Mouse (Mus musculus) erythroblast, embryonic 14.5 days (primary cell): ENCODE results near the gene Rxrg. TPM values are rescaled to one million over a fixed set of nuclear protein-coding genes. Genes with fewer than 3 reads are reported as not detected.

Experiments used
- H3K27me3 ChIP-seq: 2 replicates; pipeline ENCODE4 v1.6.1; 2012; ENCODE audit warnings: inconsistent platforms; ENCODE audit not compliant: control insufficient read depth
- H3K36me3 ChIP-seq: 2 replicates; pipeline ENCODE4 v1.6.1; 2012; ENCODE audit warnings: mild to moderate bottlenecking, inconsistent platforms; ENCODE audit not compliant: control insufficient read depth
- H3K4me1 ChIP-seq: 2 replicates; pipeline ENCODE4 v1.6.1; 2012; ENCODE audit warnings: inconsistent platforms; ENCODE audit not compliant: control insufficient read depth
- H3K4me3 ChIP-seq: replicated peaks from 2 replicates; pipeline ENCODE3; 2012; ENCODE audit warnings: moderate library complexity, mild to moderate bottlenecking, inconsistent platforms
- H3K9me3 ChIP-seq: 2 replicates; pipeline ENCODE4 v1.6.1; 2012; ENCODE audit warnings: low read length, inconsistent platforms, mixed read lengths; ENCODE audit not compliant: control insufficient read depth
- GATA1 ChIP-seq: IDR thresholded peaks from 2 replicates; pipeline ENCODE4 v1.6.1; 2012; ENCODE audit warnings: low read length, inconsistent platforms, mixed read lengths
- TAL1 ChIP-seq: IDR thresholded peaks from 3 replicates; pipeline ENCODE4 v1.6.1; 2012; ENCODE audit warnings: low read length, inconsistent platforms, mixed read lengths
- polyA plus RNA-seq: library from polyadenylated mRNA; stranded (reverse); fragments of >175 nt; gene quantifications from 2 replicates; pipeline ENCODE4 v1.2.3, GENCODE M21; 2012

The Rxrg gene
- polyA plus RNA-seq, 1 experiment: not detected

DNA sequence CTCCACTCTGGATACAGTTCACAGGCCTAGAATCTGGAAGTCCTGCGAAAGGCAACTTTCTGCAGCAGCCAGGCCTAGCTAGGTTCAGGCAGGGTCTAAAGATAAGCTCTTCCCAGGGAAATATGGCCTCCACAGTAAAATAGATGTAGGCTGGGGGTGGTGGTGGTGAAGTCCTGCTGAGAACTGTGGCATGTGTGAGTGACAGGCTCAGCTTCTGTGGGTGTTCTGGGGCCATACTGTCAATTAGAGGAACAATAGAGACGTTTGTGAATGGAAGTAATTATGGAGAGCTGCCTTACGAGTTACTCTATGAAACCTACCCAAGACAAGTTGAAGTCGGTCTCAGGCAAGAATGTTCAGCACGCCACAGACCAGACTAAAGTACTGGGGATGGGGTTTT, 65.0 kb downstream of the Rxrg start:
- Histone ChIP-seq H3K9me3 (no peaks in the 10 kb centered on the region), H3K27me3 (peaks cover 32% of the 10 kb centered on the region), H3K4me3 (no peak overlapping the region), H3K4me1 (no peaks in the 10 kb centered on the region), H3K36me3 (no peaks in the 10 kb centered on the region)
- TF ChIP-seq GATA1 (no peak), TAL1 (no peak)

DNA sequence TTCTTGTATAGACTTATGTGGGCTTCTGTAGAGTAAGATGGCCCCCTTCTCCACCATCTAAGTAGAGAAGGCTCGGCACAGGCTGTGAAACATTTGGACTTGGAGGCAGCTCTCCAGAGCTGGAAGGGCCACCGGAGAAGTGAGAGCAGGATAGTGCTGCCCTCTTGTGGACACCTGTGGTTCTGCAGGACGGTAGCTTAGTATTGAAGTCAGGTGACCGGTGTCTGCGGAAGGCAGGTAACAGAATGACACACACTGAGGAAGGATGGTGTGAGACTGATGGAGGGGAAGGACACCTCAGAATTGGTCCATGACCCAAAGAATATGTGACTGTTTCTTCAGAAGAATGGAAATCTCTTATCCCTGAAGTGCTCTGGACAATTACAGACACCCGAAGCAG, 71.6 kb downstream of the Rxrg start:
- H3K4me3 ChIP-seq: no peak overlapping the region
- TF ChIP-seq GATA1 (no peak), TAL1 (no peak)

DNA sequence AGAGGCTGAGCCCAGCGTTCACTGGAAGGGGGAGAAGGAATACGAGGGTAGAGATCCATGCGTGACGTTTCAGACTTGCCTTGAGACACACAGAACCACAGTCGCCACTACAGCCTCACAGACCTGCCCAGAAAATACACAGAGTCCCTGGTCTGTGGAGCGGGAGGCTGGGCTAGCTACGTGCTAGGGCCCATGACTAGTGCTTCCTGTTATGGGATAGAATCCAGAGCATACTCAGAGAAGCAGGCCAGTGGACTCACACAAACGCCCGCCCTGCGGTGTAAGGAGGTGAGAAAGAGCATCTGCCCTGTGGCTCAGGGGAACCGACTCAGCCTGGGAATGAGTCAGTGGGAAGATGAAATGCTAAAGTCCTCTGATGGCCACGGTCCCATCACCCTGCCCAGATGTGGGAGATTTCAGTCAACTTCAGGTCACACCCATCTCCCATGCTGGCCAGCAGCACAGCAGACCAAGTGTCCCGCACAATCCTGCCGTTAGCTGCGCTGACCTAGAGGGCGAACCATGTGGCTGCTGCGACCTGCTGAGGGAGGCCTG, 74.3 kb downstream of the Rxrg start:
- TF ChIP-seq GATA1 (no peak), TAL1 (no peak)
- Histone ChIP-seq H3K27me3 (peaks cover 9% of the 10 kb centered on the region), H3K36me3 (no peaks in the 10 kb centered on the region), H3K4me1 (no peaks in the 10 kb centered on the region), H3K4me3 (no peak overlapping the region), H3K9me3 (peaks cover 6% of the 10 kb centered on the region)

More for the DNA sequence above, 71.6 kb downstream of the Rxrg start:
- no peaks in the 10 kb centered on the region for H3K4me1 ChIP-seq
- peaks cover 9% of the 10 kb centered on the region for H3K27me3 ChIP-seq
- no peaks in the 10 kb centered on the region for H3K36me3 ChIP-seq
- peaks cover 6% of the 10 kb centered on the region for H3K9me3 ChIP-seq

DNA sequence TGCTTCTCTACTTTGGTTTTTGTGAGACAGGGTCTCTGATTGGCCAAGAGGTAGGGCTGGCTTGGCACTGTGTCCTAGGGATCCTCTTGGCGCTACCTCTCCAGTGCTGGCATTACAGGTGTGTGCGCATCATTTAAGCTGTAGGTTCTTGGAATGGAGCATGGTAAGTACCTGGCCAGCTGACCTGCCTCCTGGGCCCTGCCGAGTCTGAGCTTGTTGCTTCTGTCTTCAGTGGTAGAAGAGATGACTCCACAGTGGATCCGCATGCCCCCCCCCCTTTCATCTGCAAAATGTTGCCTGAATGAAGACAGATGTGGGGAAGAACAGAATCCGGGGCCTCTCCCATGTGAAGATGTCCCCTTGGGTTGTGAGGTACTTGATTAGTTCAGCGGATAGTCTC, 80.9 kb downstream of the Rxrg start:
- Histone ChIP-seq H3K4me1 (no peaks in the 10 kb centered on the region), H3K9me3 (no peaks in the 10 kb centered on the region)

DNA sequence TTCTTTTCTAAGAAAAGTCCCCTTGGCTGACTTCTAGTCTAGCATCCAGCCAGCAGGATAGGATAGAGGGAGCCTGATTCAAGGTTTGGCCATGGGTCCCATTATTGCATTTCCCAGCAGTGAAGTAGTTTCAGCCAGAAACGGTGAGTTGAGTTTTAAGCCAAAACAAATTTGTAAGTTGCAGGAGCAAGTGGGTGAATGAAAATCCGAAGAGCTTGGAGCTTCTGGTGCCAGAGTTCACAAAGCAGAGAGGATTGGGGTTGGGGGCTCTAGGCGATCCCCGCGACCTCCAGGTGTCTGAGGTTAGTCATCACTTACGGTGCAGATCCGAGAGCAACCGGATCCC, 89.8 kb downstream of the Rxrg start:
- Histone ChIP-seq H3K4me1 (no peaks in the 10 kb centered on the region), H3K4me3 (no peak overlapping the region), H3K9me3 (no peaks in the 10 kb centered on the region), H3K36me3 (no peaks in the 10 kb centered on the region), H3K27me3 (peaks cover 72% of the 10 kb centered on the region)
- no peak for TF ChIP-seq TAL1

More for the DNA sequence above, 80.9 kb downstream of the Rxrg start:
- H3K4me3 ChIP-seq: no peak overlapping the region
- TF ChIP-seq GATA1: no peak
- TF ChIP-seq TAL1: no peak
- no peaks in the 10 kb centered on the region for H3K36me3 ChIP-seq
- H3K27me3 ChIP-seq: no peaks in the 10 kb centered on the region

DNA sequence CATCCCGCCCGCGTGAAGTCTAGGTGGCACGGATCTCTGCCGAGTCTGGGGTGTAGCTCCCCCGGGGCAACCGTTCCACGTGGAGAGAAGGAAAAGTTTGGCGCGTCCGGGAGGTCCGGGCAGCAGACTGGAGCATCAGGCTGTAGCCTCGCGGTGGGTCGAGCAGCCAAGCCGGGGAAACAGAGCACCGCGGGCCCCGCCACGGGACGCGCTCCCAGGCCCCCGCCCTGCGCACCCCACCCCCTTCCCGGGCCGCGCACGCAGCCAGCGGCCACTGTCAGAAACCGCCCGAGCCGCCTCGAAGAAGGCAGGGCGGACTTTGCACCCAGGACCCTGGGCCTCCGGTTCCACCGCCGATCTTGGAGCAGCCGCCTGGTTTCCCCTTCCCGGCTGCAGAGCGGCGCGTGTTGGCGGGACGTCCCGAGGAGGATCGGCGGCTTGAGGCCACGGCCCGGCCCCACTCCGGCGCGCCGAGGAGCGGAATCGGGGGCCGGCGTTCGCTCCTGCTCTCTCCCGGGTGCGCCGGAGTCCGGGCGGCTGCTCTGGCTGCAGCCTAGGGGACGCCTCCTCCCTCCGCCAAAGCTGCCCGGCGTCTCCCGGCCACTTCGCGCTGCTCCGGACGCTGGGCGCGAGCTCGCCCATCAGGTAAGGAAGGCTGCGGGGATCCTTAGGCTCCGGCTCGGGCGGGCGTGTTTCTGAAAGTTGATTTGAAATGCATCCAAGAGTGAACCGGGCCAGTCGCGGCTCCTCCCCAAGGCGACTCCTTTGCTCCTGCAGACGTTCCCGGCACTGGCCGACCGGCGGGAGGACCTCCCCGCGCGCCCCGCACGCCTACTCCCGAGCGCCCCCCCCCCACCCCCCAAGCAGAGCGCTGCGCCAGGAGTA, 90.4 kb downstream of the Rxrg start:
- H3K36me3 ChIP-seq: no peaks in the 10 kb centered on the region
- no peaks in the 10 kb centered on the region for H3K4me1 ChIP-seq
- H3K4me3 ChIP-seq: no peak overlapping the region
- peaks cover 78% of the 10 kb centered on the region for H3K27me3 ChIP-seq
- TF ChIP-seq TAL1 (no peak), GATA1 (no peak)
- no peaks in the 10 kb centered on the region for H3K9me3 ChIP-seq

DNA sequence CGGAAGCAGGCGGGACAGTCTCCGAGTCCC, 90.9 kb downstream of the Rxrg start, which contains the start of gene Lmx1a:
Gene Lmx1a (plus strand): TSS at position 6 of the 30 bp plus-strand sequence.
- no peaks in the 10 kb centered on the region for H3K4me1 ChIP-seq
- no peak within 1 kb of the TSS for H3K4me3 ChIP-seq
- no peaks in the 10 kb centered on the region for H3K9me3 ChIP-seq
- peaks cover 83% of the 10 kb centered on the region for H3K27me3 ChIP-seq
- no peak for TF ChIP-seq TAL1
- no peak for TF ChIP-seq GATA1
- H3K36me3 ChIP-seq: no peaks in the 10 kb centered on the region

Other genes starting within 250 kb of the Rxrg start
- gene Aldh9a1, start 248.4 kb upstream of the Rxrg start, polyA plus RNA-seq: 2.2 and 2.6 TPM in 2 replicates
- 58.2 and 125 TPM in 2 replicates for gene Mgst3, start 204.5 kb upstream of the Rxrg start, polyA plus RNA-seq
- gene Lrrc52, start 131.6 kb upstream of the Rxrg start, polyA plus RNA-seq: not detected in 2 replicates
- not detected in 2 replicates for gene Lmx1a, start 90.9 kb downstream of the Rxrg start, polyA plus RNA-seq